Mouse (Mus musculus) heart, postnatal 0 days (tissue): ENCODE measurements at regions not wholly inside any gene's neighbourhood (a gene's known extent, or its start where the extent isn't known, plus 50 kb on each side); places are given as distances from the start of the nearest gene placed in this dataset.

Source experiments
- ATAC-seq: fragments of 200-750 bp; cut with Nextera tagmentation; 2 replicates; pipeline ENCODE4 v1.8.0; 2017; ENCODE audit warnings: low read depth, moderate number of reproducible peaks, moderate library complexity; ENCODE audit not compliant: insufficient read depth
- DNase-seq: peaks from one replicate; pipeline ENCODE4 v3.0.0-alpha.2; 2016; ENCODE audit warnings: low spot score
- H3K27ac ChIP-seq: fragments of 300-500 bp; sonication (generic); 2 replicates; pipeline ENCODE4 v1.5.1; 2014; ENCODE audit warnings: low read depth, mild to moderate bottlenecking
- H3K27me3 ChIP-seq: fragments of 300-500 bp; sonication (generic); 2 replicates; pipeline ENCODE4 v1.6.1; 2014; ENCODE audit warnings: low read length, mixed read lengths; ENCODE audit not compliant: control insufficient read depth, insufficient read depth
- H3K36me3 ChIP-seq: fragments of 300-500 bp; sonication (generic); replicated peaks from 2 replicates; pipeline ENCODE4 v1.6.1; 2014; ENCODE audit warnings: low read length, mixed read lengths; ENCODE audit not compliant: control insufficient read depth, insufficient read depth
- H3K4me1 ChIP-seq: fragments of 300-500 bp; sonication (generic); 2 replicates; pipeline ENCODE4 v1.6.1; 2014; ENCODE audit warnings: antibody characterized with exemption; ENCODE audit not compliant: control insufficient read depth, insufficient read depth
- H3K4me2 ChIP-seq: fragments of 300-500 bp; sonication (generic); 2 replicates; pipeline ENCODE4 v1.6.1; 2014; ENCODE audit warnings: low read depth, mild to moderate bottlenecking, low read length, moderate library complexity
- H3K4me3 ChIP-seq: fragments of 300-500 bp; sonication (generic); 2 replicates; pipeline ENCODE4 v1.5.1; 2014; ENCODE audit warnings: low read depth, low read length
- H3K9ac ChIP-seq: fragments of 300-500 bp; sonication (generic); replicated peaks from 2 replicates; pipeline ENCODE4 v1.6.1; 2014; ENCODE audit warnings: low read depth, low read length, mixed read lengths
- H3K9me3 ChIP-seq: fragments of 300-500 bp; sonication (generic); replicated peaks from 2 replicates; pipeline ENCODE4 v1.6.1; 2016; ENCODE audit warnings: low read length; ENCODE audit not compliant: control insufficient read depth
- CTCF ChIP-seq: IDR thresholded peaks from 2 replicates; pipeline ENCODE4 v1.5.1; 2016; ENCODE audit warnings: antibody characterized with exemption, control low read depth, low read depth
- EP300 ChIP-seq: IDR thresholded peaks from 2 replicates; pipeline ENCODE4 v1.6.1; 2016; ENCODE audit warnings: antibody characterized with exemption, low read depth
- WGBS: fragments of 180-500 bp; shearing (Covaris S2); extraction: QIAGEN DNeasy Blood & Tissue Kit; methylation state at CpG from one replicate; pipeline ENCODE4 v1.1.7; 2014; 5-methylcytosine and 5-hydroxymethylcytosine counted together

- Histone ChIP-seq H3K36me3 (no peaks in the 10 kb centered on the region), H3K9ac (no peak overlapping the region), H3K27me3 (no peaks in the 10 kb centered on the region), H3K9me3 (no peaks in the 10 kb centered on the region), H3K4me3 (no peak overlapping the region), H3K27ac (no peak overlapping the region), H3K4me2 (no peak overlapping the region), H3K4me1 (no peaks in the 10 kb centered on the region)
- WGBS: 41% methylated on average over 5 of the region's 5 CpGs
- no peak for DNase-seq
- TF ChIP-seq EP300: no peak
- TF ChIP-seq CTCF: no peak
- ATAC-seq: no peak
Observed at GRCm38 (mm10) chr10:21821421-21821820, 60.6 kb upstream of the Sgk1 start.

DNA sequence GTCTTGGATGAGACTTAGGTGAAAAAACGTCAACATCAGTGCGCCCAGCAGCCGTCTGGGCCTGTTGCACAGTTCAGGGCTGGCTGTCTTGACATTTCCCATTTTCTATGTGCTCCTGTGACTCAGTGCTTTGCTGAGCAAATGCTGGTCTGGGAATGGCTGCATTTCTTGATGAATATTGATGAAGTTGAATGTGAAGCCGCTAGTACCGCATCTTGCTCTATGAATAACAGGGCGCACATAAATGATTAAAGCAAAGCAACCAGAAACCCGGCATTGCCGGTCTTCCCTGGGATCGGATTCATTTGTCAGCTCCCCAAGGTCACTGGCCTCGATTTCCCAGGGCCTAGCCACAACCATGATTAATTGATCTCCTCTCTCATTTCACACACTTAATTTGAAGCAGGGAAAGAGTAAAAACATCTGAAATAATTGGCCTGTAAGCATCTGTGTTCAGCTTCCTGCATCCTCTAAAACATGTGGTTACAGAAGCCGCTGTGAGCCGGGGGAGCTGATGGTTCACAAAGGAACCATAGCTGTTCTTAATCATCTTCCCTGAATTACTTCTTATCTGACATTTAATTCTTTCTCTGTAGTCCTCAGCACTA lies 57.5 kb upstream of the Sgk1 start:
- H3K4me2 ChIP-seq: no peak overlapping the region
- H3K27ac ChIP-seq: no peak overlapping the region
- no peaks in the 10 kb centered on the region for H3K36me3 ChIP-seq
- no peak overlapping the region for H3K9ac ChIP-seq
- H3K4me3 ChIP-seq: no peak overlapping the region
- H3K4me1 ChIP-seq: no peaks in the 10 kb centered on the region
- ATAC-seq (no peak), DNase-seq (no peak)
- TF ChIP-seq EP300: no peak
- TF ChIP-seq CTCF: no peak
- 79% methylated on average over 12 of the region's 12 CpGs for WGBS
- H3K9me3 ChIP-seq: no peaks in the 10 kb centered on the region
- H3K27me3 ChIP-seq: no peaks in the 10 kb centered on the region

GRCm38 (mm10) chr10:21826793-21827504 lies 55.0 kb upstream of the Sgk1 start:
- no peak for TF ChIP-seq CTCF
- TF ChIP-seq EP300: no peak
- no peak overlapping the region for H3K4me3 ChIP-seq
- 58% methylated on average over 5 of the region's 5 CpGs for WGBS

GRCm38 (mm10) chr10:21827505-21827844 lies 54.5 kb upstream of the Sgk1 start:
- no peak overlapping the region for H3K9ac ChIP-seq
- ATAC-seq: no peak
- no peak overlapping the region for H3K4me3 ChIP-seq
- H3K27ac ChIP-seq: no peak overlapping the region
- DNase-seq: no peak
- TF ChIP-seq EP300: no peak
- TF ChIP-seq CTCF: no peak
- H3K9me3 ChIP-seq: no peaks in the 10 kb centered on the region
- WGBS: 61% methylated on average over 3 of the region's 3 CpGs
- no peaks in the 10 kb centered on the region for H3K27me3 ChIP-seq
- H3K4me2 ChIP-seq: no peak overlapping the region
- H3K4me1 ChIP-seq: no peaks in the 10 kb centered on the region
- no peaks in the 10 kb centered on the region for H3K36me3 ChIP-seq

More at GRCm38 (mm10) chr10:21826793-21827504, 55.0 kb upstream of the Sgk1 start:
- H3K36me3 ChIP-seq: no peaks in the 10 kb centered on the region
- H3K4me2 ChIP-seq: no peak overlapping the region
- no peak overlapping the region for H3K9ac ChIP-seq
- no peaks in the 10 kb centered on the region for H3K9me3 ChIP-seq
- no peaks in the 10 kb centered on the region for H3K4me1 ChIP-seq
- no peak for DNase-seq
- H3K27me3 ChIP-seq: no peaks in the 10 kb centered on the region
- no peak overlapping the region for H3K27ac ChIP-seq
- ATAC-seq: no peak

- H3K27ac ChIP-seq: no peak overlapping the region
- no peak for ATAC-seq
- 77% methylated on average over 9 of the region's 9 CpGs for WGBS
Observed at GRCm38 (mm10) chr10:21828432-21829061, 53.4 kb upstream of the Sgk1 start.

More at GRCm38 (mm10) chr10:21828432-21829061, 53.4 kb upstream of the Sgk1 start:
- H3K9me3 ChIP-seq: no peaks in the 10 kb centered on the region
- no peak for DNase-seq
- no peak overlapping the region for H3K4me3 ChIP-seq
- H3K36me3 ChIP-seq: no peaks in the 10 kb centered on the region
- H3K4me2 ChIP-seq: no peak overlapping the region
- TF ChIP-seq EP300 (no peak), CTCF (no peak)
- no peaks in the 10 kb centered on the region for H3K4me1 ChIP-seq
- no peaks in the 10 kb centered on the region for H3K27me3 ChIP-seq
- H3K9ac ChIP-seq: no peak overlapping the region
